Mouse (Mus musculus) T-helper 2 cell (primary cell): ENCODE data around the gene Map10.

Experiments
- in situ Hi-C: fragments of 300-600 bp; cut with MboI, MseI; formaldehyde crosslinking; loops from one replicate; pipeline ENCODE4 v1.15.1; 2025; ENCODE audit warnings: high pct_unique_total_duplicates

Map10 gene

GRCm38 (mm10) chr8:125716211-125716610 lies 46.6 kb downstream of the Map10 start:
- in situ Hi-C loops: no loop called here

- in situ Hi-C loops: no loop called here
Measured at GRCm38 (mm10) chr8:125716613-125717012, 47.0 kb downstream of the Map10 start.

GRCm38 (mm10) chr8:125718914-125719313 lies 49.3 kb downstream of the Map10 start:
- in situ Hi-C loops: no loop called here

GRCm38 (mm10) chr8:125722675-125723074 lies 53.1 kb downstream of the Map10 start:
- in situ Hi-C loops: loop anchor here (10.0 kb wide), 1 partner anchor 148 kb away; no protein-coding TSS in a partner anchor
